Mouse (Mus musculus) retina, embryonic 14.5 days (tissue): ENCODE data around the gene Top3a.

Experiments
- DNase-seq: peaks from one replicate; pipeline ENCODE4 v3.0.0-alpha.2; 2015; ENCODE audit warnings: low spot score

Top3a gene

GRCm38 (mm10) chr11:60774841-60775240 is 2.3 kb downstream of the Top3a start:
- no peak for DNase-seq

DNA sequence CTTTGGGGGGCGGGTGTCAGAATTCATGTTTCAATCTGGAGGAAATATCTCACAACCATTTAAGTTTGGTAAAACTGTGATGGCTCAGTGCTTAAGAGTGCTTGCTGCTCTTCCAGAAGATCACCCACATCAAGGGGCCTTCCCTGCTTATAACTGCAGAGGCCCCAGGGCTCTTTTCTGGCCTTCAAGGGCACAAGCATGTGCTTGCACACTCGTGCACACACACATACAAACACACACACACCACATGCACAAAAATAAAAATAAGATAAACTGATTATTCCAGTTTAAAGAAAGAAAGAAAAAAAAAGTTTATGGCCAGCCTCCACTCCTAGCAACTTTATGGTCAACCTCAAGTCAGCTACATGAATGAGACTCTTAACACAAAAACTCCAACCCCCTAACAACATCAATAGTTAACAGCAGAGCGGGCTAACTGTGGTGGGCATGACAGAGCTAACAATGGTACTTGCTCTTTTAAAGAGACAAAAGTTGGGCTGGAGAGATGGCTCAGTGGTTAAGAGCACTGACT is 2.9 kb downstream of the Top3a start:
- DNase-seq = no peak

- no peak for DNase-seq
Observed at GRCm38 (mm10) chr11:60772161-60772560, 5.0 kb downstream of the Top3a start.

GRCm38 (mm10) chr11:60770776-60771175 is 6.4 kb downstream of the Top3a start:
- no peak for DNase-seq

- DNase-seq = no peak
Observed at GRCm38 (mm10) chr11:60769322-60769721, 7.8 kb downstream of the Top3a start.

GRCm38 (mm10) chr11:60766969-60767368 is 10.2 kb downstream of the Top3a start:
- DNase-seq = no peak

DNA sequence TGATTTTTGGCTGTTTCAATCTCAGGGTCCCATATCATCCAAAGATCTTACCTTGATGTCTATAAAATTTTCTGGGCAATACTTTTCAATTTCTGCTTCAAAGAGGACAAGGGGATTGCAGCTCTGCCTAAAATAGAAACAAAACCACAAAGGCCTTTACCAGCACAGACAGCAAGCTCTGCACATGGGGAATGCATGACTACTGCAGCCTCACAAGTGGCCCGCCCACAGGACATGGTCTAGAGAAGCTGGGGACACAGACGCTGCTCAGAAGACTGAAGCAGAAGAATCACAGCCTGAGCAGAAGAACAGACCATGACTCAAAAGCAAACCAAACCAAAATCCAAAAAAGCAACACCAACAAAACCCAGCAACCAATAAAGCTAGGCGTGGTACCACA is 15.5 kb downstream of the Top3a start:
- no peak for DNase-seq

- no peak for DNase-seq
Observed at GRCm38 (mm10) chr11:60755570-60755969, 21.6 kb downstream of the Top3a start.

- no peak for DNase-seq
Observed at GRCm38 (mm10) chr11:60740321-60740720, 36.8 kb downstream of the Top3a start.

- no peak for DNase-seq
Observed at GRCm38 (mm10) chr11:60737450-60737849, 39.7 kb downstream of the Top3a start.

DNA sequence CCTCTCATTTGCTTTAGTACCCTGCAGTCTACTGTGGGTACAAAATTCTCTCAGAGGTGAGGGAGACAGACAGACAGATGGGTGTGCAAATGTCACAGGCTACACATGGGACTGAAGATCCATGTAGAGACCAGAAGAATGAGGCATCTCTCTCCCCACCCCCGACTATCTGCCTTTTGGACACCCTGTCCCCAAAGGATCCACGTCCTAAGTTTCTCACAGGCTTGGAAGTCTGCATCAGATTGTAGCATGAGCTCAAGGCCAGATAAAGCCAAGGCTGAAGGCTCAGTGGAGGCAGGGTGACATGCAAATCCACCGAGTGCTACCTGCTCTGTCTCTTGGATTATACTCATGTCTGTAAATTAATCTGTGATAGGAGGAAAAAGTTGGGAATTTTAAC is 40.7 kb downstream of the Top3a start:
- DNase-seq = no peak

- DNase-seq = no peak
Observed at GRCm38 (mm10) chr11:60735191-60735590, 42.0 kb downstream of the Top3a start.

DNA sequence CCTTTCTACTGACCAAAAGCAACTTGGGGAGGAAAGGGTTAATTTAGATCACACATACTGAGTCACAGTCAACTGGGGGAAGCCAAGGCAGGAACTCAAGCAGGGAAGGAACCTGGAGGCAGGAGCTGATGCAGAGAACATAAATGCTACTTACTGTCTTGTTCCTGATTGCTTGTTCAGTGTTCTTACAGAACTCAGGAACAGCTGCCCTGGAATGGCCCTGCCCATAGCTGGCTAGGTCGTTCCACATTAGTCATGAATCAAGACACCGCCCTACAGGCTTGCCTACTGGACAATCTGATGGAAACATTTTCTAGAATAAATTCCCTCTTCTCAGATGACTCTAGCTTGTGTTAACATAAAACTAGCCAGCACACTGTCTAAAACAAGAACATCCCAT is 43.0 kb downstream of the Top3a start:
- DNase-seq = no peak

DNA sequence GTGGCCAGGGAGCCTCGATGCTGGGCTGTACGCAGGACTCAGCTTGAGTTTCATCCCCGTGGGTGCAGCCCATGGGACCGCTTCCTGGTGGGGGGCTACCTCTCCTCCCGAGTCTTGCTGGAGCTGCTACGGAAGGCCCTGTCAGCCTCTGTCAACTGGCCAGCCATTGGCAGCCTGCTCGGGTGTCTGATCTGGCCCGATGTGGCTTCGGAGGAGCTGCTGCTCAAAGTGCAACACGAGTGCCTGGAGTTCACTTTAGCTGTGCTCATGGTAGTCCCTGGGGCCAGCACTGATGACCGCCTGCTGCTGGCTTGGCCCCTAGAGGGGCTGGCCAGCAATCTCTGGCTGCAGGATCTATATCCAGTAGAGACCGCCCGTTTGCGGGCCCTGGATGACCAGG is 45.9 kb downstream of the Top3a start:
- no peak for DNase-seq

- no peak for DNase-seq
Observed at GRCm38 (mm10) chr11:60730169-60730568, 47.0 kb downstream of the Top3a start.

GRCm38 (mm10) chr11:60729217-60729641 is 47.9 kb downstream of the Top3a start:
- DNase-seq = no peak

DNA sequence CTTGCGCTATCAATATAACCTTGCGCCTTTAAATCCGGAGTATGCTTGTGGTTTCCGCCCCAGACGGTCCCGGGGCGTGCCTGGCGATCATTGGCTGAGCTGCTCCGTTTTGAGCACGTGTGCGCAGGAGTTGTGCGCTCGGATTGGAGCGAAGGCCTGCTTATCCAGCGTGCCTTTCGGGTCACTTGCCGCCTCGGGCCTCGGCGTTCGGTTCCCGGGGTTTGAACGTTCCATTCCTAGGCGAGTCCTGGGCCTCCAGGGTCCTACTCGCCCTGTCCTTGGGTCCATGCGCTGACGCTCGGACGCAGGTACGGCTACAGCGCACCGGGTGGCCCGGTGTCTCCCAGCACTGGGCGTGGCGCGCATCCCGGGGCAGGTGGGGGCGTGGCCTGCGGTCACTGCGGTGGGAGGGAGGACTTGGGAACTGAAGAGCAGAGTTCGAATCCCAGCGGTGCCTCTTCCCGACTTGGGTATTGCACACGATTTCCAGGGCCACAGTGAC is 48.9 kb downstream of the Top3a start, which contains the start of gene Mief2:
Gene Mief2 (plus strand): TSS at position 139 of the 502 bp plus-strand sequence.
- peak; percentile 93 for DNase-seq

DNA sequence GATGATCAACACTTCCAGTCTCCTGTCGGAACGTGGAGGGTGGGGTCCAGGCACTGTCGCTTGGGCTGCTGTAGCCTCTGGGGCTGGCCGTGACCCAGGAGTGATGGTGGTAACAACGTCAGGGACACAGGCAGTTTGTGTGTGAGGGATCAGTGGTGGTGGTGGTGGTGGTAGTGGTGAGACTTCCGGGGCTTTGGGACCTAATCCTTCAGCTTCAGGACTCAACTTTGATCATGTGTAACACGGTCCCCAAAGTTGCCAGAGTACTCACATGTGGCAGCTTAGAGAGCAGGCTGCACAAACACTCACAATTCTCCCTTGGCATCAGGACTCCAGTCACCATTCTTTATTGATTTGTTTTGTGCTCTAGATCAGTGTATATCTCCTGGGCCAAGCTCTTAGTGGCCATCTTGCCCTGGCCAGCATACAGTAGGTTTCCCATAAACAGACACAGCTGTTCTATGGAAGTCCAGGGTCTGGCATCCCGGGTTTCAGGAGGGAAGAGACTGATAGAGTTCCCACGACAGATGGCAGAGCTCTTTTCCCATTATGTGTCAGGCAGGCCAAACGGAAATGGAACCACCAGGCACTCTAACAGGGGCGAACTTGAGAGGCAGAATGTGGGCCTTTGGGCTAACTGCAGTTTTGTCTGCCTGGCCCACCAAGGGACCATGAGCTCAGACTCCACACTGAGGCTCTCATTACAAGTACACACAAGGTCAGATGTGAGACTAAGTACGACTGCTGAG is 49.6 kb downstream of the Top3a start:
- no peak for DNase-seq

GRCm38 (mm10) chr11:60726601-60727391 is 50.4 kb downstream of the Top3a start, which contains the start of gene Flii:
Gene Flii, minus strand, starts transcription at chr11:60727263.
- peak; percentile 86 for DNase-seq

DNA sequence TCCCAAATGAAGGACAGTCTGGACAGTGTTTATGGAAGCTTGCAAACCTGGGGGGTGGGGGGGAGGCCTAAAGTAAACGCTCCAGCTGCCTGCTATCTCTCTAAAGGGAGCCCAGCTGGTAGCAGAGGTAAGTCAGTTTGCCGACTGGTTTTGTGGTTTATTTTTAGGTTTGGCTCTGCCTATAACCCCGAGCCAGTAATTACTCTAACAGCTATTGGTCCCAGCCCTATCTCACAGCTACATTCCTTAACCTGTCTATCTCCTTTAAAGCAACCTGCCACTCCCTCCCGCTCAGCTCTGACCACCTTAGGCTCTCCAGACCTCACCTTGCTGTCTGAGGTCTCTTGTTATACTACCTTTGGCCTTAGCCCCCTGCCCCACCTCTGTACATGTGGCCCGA is 57.9 kb downstream of the Top3a start:
- no peak for DNase-seq

DNA sequence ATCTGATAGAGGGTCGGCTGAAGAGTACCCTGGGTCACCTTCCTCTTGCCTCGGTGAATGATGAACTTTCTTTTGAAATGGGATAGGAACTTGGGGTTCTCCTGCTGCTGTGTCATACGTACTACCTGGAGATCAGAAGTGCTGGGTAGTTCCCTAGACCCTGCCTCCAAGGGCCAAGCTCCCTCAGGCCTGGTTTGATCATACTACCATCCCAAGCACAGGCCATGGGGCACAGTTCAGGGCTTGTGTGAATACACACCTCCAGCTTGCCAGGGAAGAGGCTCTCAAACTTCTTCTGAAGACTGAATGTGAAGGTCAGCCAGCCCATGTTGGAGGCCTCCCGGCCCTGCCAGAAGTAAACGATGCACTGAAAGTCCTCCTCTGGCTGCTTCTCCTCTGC is 61.3 kb downstream of the Top3a start:
- no peak for DNase-seq

DNA sequence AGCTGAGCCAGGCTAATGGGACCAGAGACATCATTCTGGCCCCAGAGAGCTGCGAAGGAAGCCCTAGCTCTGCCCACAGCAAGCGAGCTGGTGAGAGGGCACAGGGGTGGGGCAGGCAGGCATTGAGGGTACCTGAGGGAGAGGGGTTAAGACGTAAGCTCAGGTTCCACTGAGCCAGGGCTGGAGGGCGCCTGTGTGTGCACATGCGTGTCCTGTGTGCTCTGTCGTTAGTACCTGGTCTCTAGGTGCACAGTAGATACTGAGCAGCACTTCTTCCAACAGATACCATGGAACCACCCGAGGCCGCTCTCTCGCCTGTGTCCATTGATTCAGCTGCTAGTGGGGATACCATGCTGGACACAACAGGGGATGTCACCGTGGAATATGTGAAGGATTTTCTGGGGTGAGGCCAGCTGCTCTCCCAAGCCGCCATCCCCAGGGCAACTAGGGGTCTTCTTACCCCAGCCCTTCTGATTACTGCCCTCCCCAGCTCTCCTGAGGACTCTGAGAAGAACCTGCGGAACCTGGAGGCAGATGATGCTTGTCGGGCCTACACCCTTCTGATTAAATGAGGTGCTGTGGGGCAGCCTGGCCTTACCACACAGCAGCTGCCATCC is 64.4 kb downstream of the Top3a start:
- DNase-seq = no peak
